Mouse (Mus musculus): ENCODE measurements around the gene Crtc2.
A peak's percentile ranks its signal among the peaks of the same experiment; 100 is the strongest.
"Not testable (repeated sequence)": the region's sequence is repeated elsewhere in the genome, so short reads cannot be mapped to it uniquely, and the experiment has no call there.

Crtc2 gene

GRCm38 (mm10) chr3:90266901-90267775 is 13.2 kb downstream of the Crtc2 start:
- no peak for DNase-seq (ENCODE audit: low spot score)

DNA sequence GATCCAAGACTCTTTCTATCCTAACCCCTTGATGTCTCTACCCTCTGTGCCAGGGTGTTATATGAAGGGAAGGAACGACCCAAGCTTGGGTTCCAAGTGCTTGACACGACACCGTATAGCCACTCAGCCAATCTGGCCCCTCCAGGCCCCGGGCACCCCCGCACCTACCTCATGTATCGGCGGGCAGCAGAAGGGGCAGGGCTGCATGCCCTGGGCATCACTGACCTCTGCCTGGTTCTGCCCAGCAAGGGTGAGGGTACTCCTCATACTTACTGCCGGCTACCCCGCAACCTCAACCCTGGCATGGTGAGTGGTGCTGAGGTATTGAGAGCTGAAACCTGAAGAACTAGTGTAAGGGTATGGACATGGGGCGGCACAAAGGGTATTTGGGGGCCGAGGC is 14.2 kb downstream of the Crtc2 start:
- no peak for DNase-seq (ENCODE audit: low spot score)

- no peak for DNase-seq (ENCODE audit: low spot score)
These were observed 15.0 kb downstream of the Crtc2 start for GRCm38 (mm10) chr3:90268971-90269370.

- no peak for DNase-seq (ENCODE audit: low spot score)
These were observed 16.8 kb downstream of the Crtc2 start for GRCm38 (mm10) chr3:90270784-90271183.

DNA sequence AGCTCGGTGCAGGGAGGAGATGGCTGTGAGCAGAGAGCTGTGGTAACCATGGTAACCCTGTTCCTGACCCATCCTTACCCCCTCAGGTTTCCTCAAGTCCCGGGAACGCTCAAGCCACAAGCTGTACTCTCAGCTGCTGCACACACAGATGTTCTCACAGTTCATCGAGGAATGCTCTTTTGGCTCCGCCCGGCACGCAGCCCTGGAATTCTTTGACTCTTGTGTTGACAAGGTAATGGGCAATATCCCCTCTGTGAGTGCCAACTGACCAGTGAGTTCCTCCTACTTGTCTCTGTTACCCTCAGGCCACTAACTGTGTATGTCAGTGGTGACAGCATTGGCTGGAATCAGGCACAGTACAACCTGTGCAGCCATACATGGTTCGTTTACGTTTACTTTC is 18.2 kb downstream of the Crtc2 start:
- DNase-seq (ENCODE audit: low spot score), result no peak

- no peak for DNase-seq (ENCODE audit: low spot score)
These were observed 19.9 kb downstream of the Crtc2 start for GRCm38 (mm10) chr3:90273855-90274254.

DNA sequence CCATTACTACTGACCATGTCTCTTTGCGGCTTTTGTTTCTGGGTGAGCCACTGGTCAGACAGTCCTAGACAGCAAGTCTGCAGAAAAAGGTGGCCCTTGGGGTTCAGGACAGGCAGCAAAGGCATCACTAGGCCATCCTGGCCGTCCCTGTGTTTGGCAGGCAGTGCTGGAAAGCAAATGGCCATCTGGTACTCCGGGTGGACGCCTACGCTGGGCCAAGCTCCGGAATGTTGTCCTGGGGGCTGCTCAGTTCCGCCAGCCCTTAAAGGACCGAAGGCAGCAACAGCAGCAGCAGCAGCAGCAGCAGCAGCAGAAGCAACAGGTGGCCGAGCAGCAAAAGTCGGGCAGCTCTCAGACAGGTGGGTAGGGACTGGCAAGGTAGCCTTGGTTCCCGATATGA is 21.3 kb downstream of the Crtc2 start:
- DNase-seq (ENCODE audit: low spot score), result no peak

- DNase-seq (ENCODE audit: low spot score), result no peak
These were observed 22.9 kb downstream of the Crtc2 start for GRCm38 (mm10) chr3:90276858-90277257.

DNA sequence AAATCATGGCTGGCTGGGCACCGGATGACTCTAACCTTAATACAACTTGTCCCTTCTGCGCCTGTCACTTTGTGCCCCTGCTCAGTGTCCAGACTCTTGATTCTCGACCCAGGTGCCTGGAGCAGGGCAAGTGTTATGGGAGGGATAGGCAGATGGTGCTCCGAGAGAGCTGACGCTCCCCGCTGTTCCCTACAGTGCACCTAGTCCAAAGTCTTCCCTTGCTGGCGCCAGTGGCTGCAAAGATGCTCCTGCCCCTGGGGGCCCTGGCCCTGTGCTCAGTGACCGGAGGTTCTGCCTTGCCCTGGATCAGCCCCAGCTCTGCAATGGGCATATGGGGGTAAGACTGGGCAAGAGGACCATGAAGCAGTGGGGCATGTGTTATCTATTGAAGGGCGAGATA is 23.8 kb downstream of the Crtc2 start:
- no peak for DNase-seq (ENCODE audit: low spot score)

DNA sequence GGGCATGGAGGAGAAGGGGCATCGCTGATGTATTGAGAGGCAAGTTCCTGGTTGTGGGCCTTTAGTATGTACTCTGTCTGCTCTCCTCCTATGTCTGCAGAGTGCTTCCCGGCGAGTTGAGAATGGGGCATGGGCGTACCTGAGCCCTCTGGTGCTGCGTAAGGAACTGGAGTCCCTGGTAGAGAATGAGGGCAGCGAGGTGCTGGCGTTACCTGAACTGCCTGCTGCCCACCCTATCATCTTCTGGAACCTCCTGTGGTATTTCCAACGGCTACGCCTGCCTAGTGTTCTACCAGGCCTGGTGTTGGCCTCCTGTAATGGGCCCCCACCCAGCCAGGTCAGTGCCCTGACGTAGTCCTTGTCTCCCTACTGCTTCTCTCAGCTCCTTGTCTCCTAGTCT is 24.2 kb downstream of the Crtc2 start:
- DNase-seq (ENCODE audit: low spot score), result no peak

GRCm38 (mm10) chr3:90279216-90279615 is 25.3 kb downstream of the Crtc2 start:
- no peak for DNase-seq (ENCODE audit: low spot score)

- no peak for DNase-seq (ENCODE audit: low spot score)
These were observed 25.8 kb downstream of the Crtc2 start for GRCm38 (mm10) chr3:90279743-90280142.

GRCm38 (mm10) chr3:90280708-90281107 is 26.7 kb downstream of the Crtc2 start:
- no peak for DNase-seq (ENCODE audit: low spot score)

DNA sequence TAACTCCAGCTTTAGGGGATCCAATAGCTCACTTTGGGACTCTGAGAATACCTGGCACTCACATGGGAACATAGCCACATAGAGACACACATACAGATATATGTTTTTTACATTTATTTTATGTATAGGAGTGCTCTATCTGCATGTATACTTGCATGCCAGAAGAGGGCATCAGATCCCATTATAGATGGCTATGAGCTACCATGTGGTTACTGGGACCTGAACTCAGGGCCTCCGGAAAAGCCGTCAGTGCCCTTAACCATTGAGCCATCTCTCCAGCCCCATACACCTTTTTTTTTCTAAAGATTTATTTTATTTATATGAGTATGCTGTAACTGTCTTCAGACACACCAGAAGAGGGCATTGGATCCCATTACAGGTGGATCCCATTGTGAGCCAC is 30.2 kb downstream of the Crtc2 start:
- no peak for DNase-seq (ENCODE audit: low spot score)

DNA sequence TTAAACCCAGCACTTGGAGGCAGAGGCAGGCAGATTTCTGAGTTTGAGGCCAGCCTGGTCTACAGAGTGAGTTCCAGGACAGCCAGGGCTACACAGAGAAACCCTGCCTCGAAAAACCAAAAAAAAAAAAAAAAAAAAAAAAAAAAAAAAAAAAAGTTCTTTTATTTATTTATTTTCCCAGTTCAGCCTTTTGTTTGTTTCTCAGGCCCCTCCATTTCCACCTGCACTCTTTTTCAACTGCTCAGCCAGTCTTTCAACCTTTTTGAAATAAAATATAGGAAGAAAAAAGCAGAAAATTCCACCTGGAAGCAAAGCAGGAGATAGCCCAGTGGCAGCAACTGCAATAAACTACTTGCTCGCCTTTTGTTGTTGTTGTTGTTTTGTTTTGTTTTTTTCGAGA is 35.4 kb downstream of the Crtc2 start:
- DNase-seq (ENCODE audit: low spot score), result not testable (repeated sequence)

- DNase-seq (ENCODE audit: low spot score), result no peak
These were observed 36.6 kb downstream of the Crtc2 start for GRCm38 (mm10) chr3:90290602-90291001.

DNA sequence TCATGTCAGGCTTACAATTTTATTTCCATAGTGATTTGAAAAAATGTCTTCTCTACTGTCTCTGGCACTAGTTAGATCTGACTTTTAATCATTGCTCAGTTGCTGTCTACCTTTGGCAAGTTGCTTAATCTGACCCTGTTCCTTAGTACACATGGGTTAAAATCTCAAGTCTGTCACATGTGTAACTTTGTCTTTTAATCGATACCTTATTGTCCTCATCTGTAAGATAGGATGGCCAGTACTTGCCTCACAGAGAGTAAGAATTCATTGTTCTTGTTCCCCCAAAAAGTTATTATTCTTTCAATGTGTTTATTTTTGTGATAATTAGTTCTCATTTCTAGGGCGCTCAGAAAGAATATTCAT is 38.0 kb downstream of the Crtc2 start:
- no peak for DNase-seq (ENCODE audit: low spot score)

GRCm38 (mm10) chr3:90292345-90293275 is 38.6 kb downstream of the Crtc2 start, which contains the start of gene Gatad2b:
Gene Gatad2b (plus strand): TSS chr3:90293178.
- peak; percentile 98 for DNase-seq (ENCODE audit: low spot score)

DNA sequence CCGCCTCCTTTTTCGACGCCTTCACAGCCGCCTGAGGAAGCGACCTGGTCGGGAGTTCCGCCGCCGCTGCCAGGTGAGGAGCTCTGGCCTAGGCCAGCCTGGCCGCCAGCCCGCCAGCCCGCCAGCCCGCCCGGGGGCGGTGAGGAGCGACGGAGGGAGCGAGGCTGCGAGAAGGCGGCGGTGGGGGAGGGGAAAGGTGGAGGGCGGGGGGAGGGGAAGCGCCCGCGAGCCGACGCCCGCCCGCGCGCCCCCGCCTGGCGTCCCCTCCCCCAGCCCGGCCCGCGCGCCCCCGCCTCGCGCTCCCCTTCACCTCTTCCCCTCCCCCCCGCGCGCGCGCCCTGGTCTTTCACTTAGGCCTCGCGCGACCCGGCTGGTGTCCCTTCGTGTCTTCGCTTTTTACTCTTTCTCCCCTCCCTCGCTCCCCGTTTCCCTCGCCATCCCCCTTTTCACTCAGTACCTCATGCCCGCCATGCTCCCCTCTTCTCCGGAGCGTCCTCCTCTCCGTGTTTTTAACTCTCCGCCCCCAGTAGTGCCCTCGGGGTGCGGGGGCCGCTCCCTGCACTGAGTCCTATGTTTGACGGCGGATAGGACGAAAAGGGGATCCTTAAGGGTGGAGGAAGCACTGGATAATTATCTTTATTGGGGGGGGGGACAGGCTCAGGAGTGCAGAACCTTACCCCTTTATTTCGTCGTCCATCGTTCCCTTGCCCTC is 39.5 kb downstream of the Crtc2 start:
- DNase-seq (ENCODE audit: low spot score), result peak; percentile 92

- no peak for DNase-seq (ENCODE audit: low spot score)
These were observed 40.1 kb downstream of the Crtc2 start for GRCm38 (mm10) chr3:90294064-90294440.

DNA sequence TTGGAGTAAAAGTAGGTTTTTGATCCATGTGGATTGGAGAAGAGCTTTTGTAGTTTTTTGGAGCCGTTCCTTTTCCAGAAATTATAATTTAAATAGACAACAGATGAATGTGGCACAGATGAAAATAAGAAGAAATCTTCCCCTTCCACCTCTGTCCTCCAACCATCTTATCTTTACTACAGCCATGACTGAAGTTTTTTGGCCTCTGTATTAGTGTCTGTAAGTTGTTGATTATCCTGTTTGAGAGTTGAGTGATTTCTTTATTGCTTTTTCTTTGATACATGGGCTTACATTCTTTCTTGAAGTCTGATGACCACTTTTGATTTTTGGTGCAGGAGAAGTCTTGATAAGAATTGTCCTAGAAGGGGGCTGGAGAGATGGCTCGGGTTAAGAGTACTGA is 40.7 kb downstream of the Crtc2 start:
- DNase-seq (ENCODE audit: low spot score), result no peak

DNA sequence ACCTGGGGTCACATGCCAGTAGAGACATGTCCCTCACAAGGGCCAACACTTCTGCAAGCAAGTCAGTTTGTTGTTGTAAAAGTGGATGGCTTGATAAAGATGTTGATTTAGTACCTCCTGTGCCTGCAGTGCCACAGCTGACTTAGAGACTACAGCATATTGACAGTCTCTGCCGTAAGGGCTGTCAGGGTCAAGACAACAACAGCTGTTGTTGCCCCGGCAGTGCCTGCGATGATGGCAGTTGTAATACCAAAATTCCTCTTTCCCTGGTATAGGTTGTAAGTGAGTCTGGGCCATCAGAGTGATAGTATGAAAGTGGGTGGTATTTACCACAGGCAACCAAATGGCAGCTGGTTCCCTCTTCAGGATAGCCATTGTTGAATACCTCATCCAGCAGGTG is 51.8 kb downstream of the Crtc2 start:
- no peak for DNase-seq (ENCODE audit: low spot score)

Measured in testis, postnatal 10 days (tissue).